In the genomic region with DNA sequence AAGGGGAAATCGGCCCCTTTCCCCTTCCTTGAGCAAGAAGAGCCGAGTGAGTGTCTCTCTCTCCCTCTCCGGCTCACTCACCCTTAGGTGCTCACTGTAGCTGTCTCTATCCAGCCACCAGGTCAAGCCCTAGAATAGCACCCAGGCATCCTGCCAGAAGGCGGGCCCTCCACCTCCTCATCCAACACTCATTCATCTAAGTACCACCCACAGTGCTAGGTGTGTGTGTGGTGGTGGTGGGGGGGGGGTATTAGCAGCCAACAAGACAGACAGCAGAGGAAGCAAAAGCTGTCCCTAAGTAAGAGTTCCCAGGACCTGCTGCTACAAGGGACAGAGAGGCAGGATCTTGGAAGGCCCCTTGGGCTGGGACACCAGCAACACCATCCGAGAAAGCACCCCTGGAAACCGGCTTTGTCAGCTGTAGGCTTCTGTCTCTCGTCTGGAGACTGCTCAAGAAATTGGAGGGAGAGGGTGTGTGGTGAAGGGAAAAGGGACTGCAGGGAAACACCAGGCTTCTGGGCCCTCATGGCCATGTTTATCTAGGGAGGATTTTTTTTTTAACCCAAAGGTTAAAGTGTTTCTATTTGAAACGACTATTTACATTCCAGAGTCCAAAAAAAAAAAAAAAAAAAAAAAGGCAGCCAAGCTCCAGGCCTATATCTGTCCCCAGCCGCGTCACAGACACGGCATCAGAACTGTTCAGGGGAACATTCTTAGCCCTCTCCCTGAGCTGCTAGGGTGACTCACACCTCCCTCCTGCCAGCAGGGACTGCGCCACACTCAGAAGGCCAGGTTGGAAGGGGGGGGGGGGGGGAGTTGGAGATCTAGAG, we compare ENCODE assay signal across 8 mouse cellular contexts. TPM values are rescaled to one million over a fixed set of nuclear protein-coding genes. Genes with fewer than 3 reads are reported as not detected.
DNase-seq lines count a peak whose midpoint lies in the region; ATAC-seq and TF ChIP-seq lines count a peak whose summit lies in the region.

No protein-coding gene starts in this region.

- H3K4me1 ChIP-seq in ES-E14 (ENCODE audit: control insufficient read depth in 2 of 2, insufficient read depth in 2 of 2, low read length in 2 of 2, poor library complexity in 1 of 2): peaks cover 0 to 21% of the 10 kb centered on the region in 2 experiments; a peak in 3 of 4 replicates
- H3K4me1 ChIP-seq in hindbrain, embryonic 13.5 days (replicated peaks): peaks cover 88% of the 10 kb centered on the region
- peaks cover 67% of the 10 kb centered on the region for H3K4me1 ChIP-seq in liver, embryonic 11.5 days (replicated peaks; ENCODE audit: control insufficient read depth, insufficient read depth, low read length)
- H3K4me1 ChIP-seq in stomach, embryonic 16.5 days (ENCODE audit: control insufficient read depth, insufficient read depth, low read length): peaks cover 87% of the 10 kb centered on the region

- ATAC-seq in hindbrain, embryonic 13.5 days (ENCODE audit: low FRiP score): no peak
- no peak for ATAC-seq in liver, embryonic 11.5 days (replicated peaks; ENCODE audit: low FRiP score)
- peak; percentile 75 for ATAC-seq in stomach, embryonic 16.5 days (ENCODE audit: insufficient read depth, low FRiP score)

- 49% methylated on average over 12 of the region's 12 CpGs for WGBS in hindbrain, embryonic 13.5 days
- 41% methylated on average over 12 of the region's 12 CpGs for WGBS in liver, embryonic 11.5 days
- WGBS in stomach, embryonic 16.5 days: 9% methylated on average over 12 of the region's 12 CpGs

- no peaks in the 10 kb centered on the region for H3K27me3 ChIP-seq in hindbrain, embryonic 13.5 days
- no peaks in the 10 kb centered on the region for H3K27me3 ChIP-seq in liver, embryonic 11.5 days (replicated peaks; ENCODE audit: control insufficient read depth, insufficient read depth, low read length)
- H3K27me3 ChIP-seq in stomach, embryonic 16.5 days (ENCODE audit: control insufficient read depth, insufficient read depth, low read length): no peaks in the 10 kb centered on the region

- no peak overlapping the region for H3K4me3 ChIP-seq in ES-E14 (ENCODE audit: insufficient read depth in 1 of 2, low read depth in 1 of 2, low read length in 2 of 2, poor library complexity in 1 of 2, severe bottlenecking in 1 of 2)
- no peak overlapping the region for H3K4me3 ChIP-seq in hindbrain, embryonic 13.5 days
- 0 out of 2 replicates have a peak overlapping the region, but pooled peaks have one; percentile 56 for H3K4me3 ChIP-seq in liver, embryonic 11.5 days (ENCODE audit: low read depth, low read length)
- H3K4me3 ChIP-seq in stomach, embryonic 16.5 days (replicated peaks; ENCODE audit: low read length): peak overlapping the region; percentile 49

- peaks cover 6% of the 10 kb centered on the region; the same call in 1 of the 2 replicates for H3K36me3 ChIP-seq in ES-E14 (ENCODE audit: control insufficient read depth, insufficient read depth, low read length, poor library complexity, severe bottlenecking)
- peaks cover 35% of the 10 kb centered on the region for H3K36me3 ChIP-seq in hindbrain, embryonic 13.5 days
- H3K36me3 ChIP-seq in liver, embryonic 11.5 days (ENCODE audit: control insufficient read depth, insufficient read depth, low read length): peaks cover 3% of the 10 kb centered on the region; the same call in 1 of the 2 replicates
- H3K36me3 ChIP-seq in stomach, embryonic 16.5 days (ENCODE audit: control insufficient read depth, insufficient read depth, low read length): no peaks in the 10 kb centered on the region

- DNase-seq in cerebellum, adult 18-20 months: peak; percentile 58 to 82
- DNase-seq in cerebellum, adult 8-10 months: no peak
- DNase-seq in ES-E14 (ENCODE audit: low read depth, low spot score): no peak
- DNase-seq in fibroblast of lung, adult 2 months (ENCODE audit: low read depth): peak; percentile 66
- no peak for DNase-seq in liver, embryonic 11.5 days (ENCODE audit: low spot score)
- DNase-seq in layer of hippocampus, adult 9-10 months (ENCODE audit: low spot score): no peak

- H3K9ac ChIP-seq in ES-E14 (ENCODE audit: insufficient read depth, low read depth, low read length, poor library complexity, severe bottlenecking): no peak overlapping the region
- H3K9ac ChIP-seq in hindbrain, embryonic 13.5 days: peak overlapping the region; percentile 46; the same call in 1 of the 2 replicates
- H3K9ac ChIP-seq in liver, embryonic 11.5 days (ENCODE audit: low read depth, low read length): no peak overlapping the region
- H3K9ac ChIP-seq in stomach, embryonic 16.5 days (ENCODE audit: low read length): peak overlapping the region; percentile 74

- in situ Hi-C loops in ES-E14 (cut with MboI; ENCODE audit: low sequenced_read_pairs in 2 of 2, unreplicated experiment in 2 of 2): no loop called here

- H3K9me3 ChIP-seq in ES-E14 (ENCODE audit: control insufficient read depth, insufficient read depth, low read depth, low read length): no peaks in the 10 kb centered on the region
- no peaks in the 10 kb centered on the region for H3K9me3 ChIP-seq in hindbrain, embryonic 13.5 days
- no peaks in the 10 kb centered on the region for H3K9me3 ChIP-seq in liver, embryonic 11.5 days (ENCODE audit: control insufficient read depth, low read length)
- H3K9me3 ChIP-seq in stomach, embryonic 16.5 days (replicated peaks; ENCODE audit: control insufficient read depth, low read length): no peaks in the 10 kb centered on the region

- H3K4me2 ChIP-seq in hindbrain, embryonic 13.5 days: 0 out of 2 replicates have a peak overlapping the region, but pooled peaks have one; percentile 53
- H3K4me2 ChIP-seq in liver, embryonic 11.5 days: peak overlapping the region; percentile 93
- H3K4me2 ChIP-seq in stomach, embryonic 16.5 days (ENCODE audit: low read depth, low read length): peak overlapping the region; percentile 74

- H3K27ac ChIP-seq in ES-E14 (ENCODE audit: insufficient read depth, low read depth, low read length, poor library complexity, severe bottlenecking): no peak overlapping the region
- peak overlapping the region; percentile 48 for H3K27ac ChIP-seq in hindbrain, embryonic 13.5 days
- peak overlapping the region; percentile 75 for H3K27ac ChIP-seq in liver, embryonic 11.5 days (ENCODE audit: low read depth, low read length)
- H3K27ac ChIP-seq in stomach, embryonic 16.5 days (ENCODE audit: low read length): peak overlapping the region; percentile 91

TF ChIP-seq in ES-E14, 5 proteins besides CTCF, POLR2A, EP300 and RAD21:
- TF ChIP-seq ZC3H11A (IDR thresholded peaks at IDR 0.05; ENCODE audit: borderline replicate concordance, low read depth, low read length) (no peak), CHD2 (IDR thresholded peaks at IDR 0.05; ENCODE audit: low read depth, low read length) (no peak), ZNF384 (IDR thresholded peaks at IDR 0.05; ENCODE audit: low read depth, low read length) (0 out of 2 replicates have a peak, but pooled peaks have one; percentile 32), HCFC1 (IDR thresholded peaks at IDR 0.05; ENCODE audit: borderline replicate concordance, insufficient read depth, low read length) (no peak), MAFK (IDR thresholded peaks at IDR 0.05; ENCODE audit: insufficient read depth, low read depth, low read length) (no peak)

RNA-seq across cellular contexts. Expression of a gene that starts 13.7 kb away (rescaled TPM):
- 33.3 and 57.9 TPM in 2 replicates for total RNA-seq in ES-E14 (2012; rRNA removed)
- polyA plus RNA-seq in hindbrain, embryonic 13.5 days (2015; fragmentation: Nextera tagmentation; extraction: Ambion mirVana): 82.0 and 85.4 TPM in 2 replicates
- 23.8 and 26.0 TPM in 2 replicates for polyA plus RNA-seq in liver, embryonic 11.5 days (2014; fragmentation: Nextera tagmentation; extraction: Ambion mirVana)
- 60.6 and 67.4 TPM in 2 replicates for polyA plus RNA-seq in stomach, embryonic 16.5 days (2015; fragmentation: Nextera tagmentation; extraction: Ambion mirVana)

RNA-seq across cellular contexts. Expression of a gene that starts 26.9 kb away (rescaled TPM):
- 14.2 and 16.3 TPM in 2 replicates for total RNA-seq in ES-E14 (2012; rRNA removed)
- polyA plus RNA-seq in hindbrain, embryonic 13.5 days (2015; fragmentation: Nextera tagmentation; extraction: Ambion mirVana): 30.0 and 37.2 TPM in 2 replicates
- polyA plus RNA-seq in liver, embryonic 11.5 days (2014; fragmentation: Nextera tagmentation; extraction: Ambion mirVana): 38.8 and 39.5 TPM in 2 replicates
- 28.0 and 28.7 TPM in 2 replicates for polyA plus RNA-seq in stomach, embryonic 16.5 days (2015; fragmentation: Nextera tagmentation; extraction: Ambion mirVana)

RNA-seq across cellular contexts. Expression of a gene that starts 31.2 kb away (rescaled TPM):
- total RNA-seq in ES-E14 (2012; rRNA removed): 27.6 and 49.1 TPM in 2 replicates
- polyA plus RNA-seq in hindbrain, embryonic 13.5 days (2015; fragmentation: Nextera tagmentation; extraction: Ambion mirVana): 144 and 148 TPM in 2 replicates
- 80.1 and 83.2 TPM in 2 replicates for polyA plus RNA-seq in liver, embryonic 11.5 days (2014; fragmentation: Nextera tagmentation; extraction: Ambion mirVana)
- 79.2 and 85.4 TPM in 2 replicates for polyA plus RNA-seq in stomach, embryonic 16.5 days (2015; fragmentation: Nextera tagmentation; extraction: Ambion mirVana)

RNA-seq across cellular contexts. Expression of a gene that starts 32.4 kb away (rescaled TPM):
- 17.3 and 17.8 TPM in 2 replicates for total RNA-seq in ES-E14 (2012; rRNA removed)
- polyA plus RNA-seq in hindbrain, embryonic 13.5 days (2015; fragmentation: Nextera tagmentation; extraction: Ambion mirVana): 3.8 TPM in 2 replicates
- 28.2 and 29.4 TPM in 2 replicates for polyA plus RNA-seq in liver, embryonic 11.5 days (2014; fragmentation: Nextera tagmentation; extraction: Ambion mirVana)
- polyA plus RNA-seq in stomach, embryonic 16.5 days (2015; fragmentation: Nextera tagmentation; extraction: Ambion mirVana): 10.8 and 12.4 TPM in 2 replicates

RNA-seq across cellular contexts. Expression of a gene that starts 52.3 kb away (rescaled TPM):
- total RNA-seq in ES-E14 (2012; rRNA removed): 0.98 and 1.0 TPM in 2 replicates
- not detected in 2 replicates for polyA plus RNA-seq in hindbrain, embryonic 13.5 days (2015; fragmentation: Nextera tagmentation; extraction: Ambion mirVana)
- 0.05 and 0.12 TPM in 2 replicates for polyA plus RNA-seq in liver, embryonic 11.5 days (2014; fragmentation: Nextera tagmentation; extraction: Ambion mirVana)
- 0.12 TPM in 1 of 2 replicates, not detected in the other for polyA plus RNA-seq in stomach, embryonic 16.5 days (2015; fragmentation: Nextera tagmentation; extraction: Ambion mirVana)

Comparison
In these comparisons a context has a peak if more than half of its experiments do, and no peak if none do; other contexts are left out.
1. DNase-seq: peak in cerebellum, adult 18-20 months (2 of 2) and fibroblast of lung, adult 2 months (single experiment); none in cerebellum, adult 8-10 months (single experiment), ES-E14 (single experiment), liver, embryonic 11.5 days (single experiment) and layer of hippocampus, adult 9-10 months (single experiment).
2. H3K4me3 ChIP-seq: peak in liver, embryonic 11.5 days (single experiment) and stomach, embryonic 16.5 days (single experiment); none in ES-E14 (0 of 2) and hindbrain, embryonic 13.5 days (single experiment).
3. H3K9ac ChIP-seq: peak in hindbrain, embryonic 13.5 days (single experiment) and stomach, embryonic 16.5 days (single experiment); none in ES-E14 (single experiment) and liver, embryonic 11.5 days (single experiment).
4. Peak in every context shown above with its lines, with median percentiles within 50 percentile points of each other: H3K4me2 ChIP-seq.